Mouse (Mus musculus) limb, embryonic 12.5 days (tissue): ENCODE measurements at regions not wholly inside any gene's neighbourhood (a gene's known extent, or its start where the extent isn't known, plus 50 kb on each side); places are given as distances from the start of the nearest gene placed in this dataset.

Experiments
- ATAC-seq: fragments of 200-750 bp; cut with Nextera tagmentation; 2 replicates; pipeline ENCODE4 v1.8.0; 2017; ENCODE audit warnings: low read depth, moderate TSS enrichment; ENCODE audit not compliant: insufficient number of reproducible peaks, insufficient read depth, low FRiP score, low TSS enrichment
- H3K27ac ChIP-seq: fragments of 300-500 bp; sonication (generic); 2 replicates; pipeline ENCODE4 v1.5.1; 2016; ENCODE audit warnings: mild to moderate bottlenecking, moderate library complexity
- H3K27me3 ChIP-seq: fragments of 300-500 bp; sonication (generic); 2 replicates; pipeline ENCODE4 v1.6.1; 2016; ENCODE audit warnings: mild to moderate bottlenecking, moderate library complexity
- H3K36me3 ChIP-seq: fragments of 300-500 bp; sonication (generic); 2 replicates; pipeline ENCODE4 v1.6.1; 2016; ENCODE audit warnings: mild to moderate bottlenecking, moderate library complexity
- H3K4me1 ChIP-seq: fragments of 300-500 bp; sonication (generic); replicated peaks from 2 replicates; pipeline ENCODE4 v1.6.1; 2016
- H3K4me2 ChIP-seq: fragments of 300-500 bp; sonication (generic); 2 replicates; pipeline ENCODE4 v1.6.1; 2016; ENCODE audit warnings: mild to moderate bottlenecking, moderate library complexity
- H3K4me3 ChIP-seq: fragments of 300-500 bp; sonication (generic); replicated peaks from 2 replicates; pipeline ENCODE4 v1.5.1; 2016; ENCODE audit warnings: mild to moderate bottlenecking
- H3K9ac ChIP-seq: fragments of 300-500 bp; sonication (generic); replicated peaks from 2 replicates; pipeline ENCODE4 v1.6.1; 2016; ENCODE audit warnings: mild to moderate bottlenecking, moderate library complexity
- H3K9me3 ChIP-seq: fragments of 300-500 bp; sonication (generic); 2 replicates; pipeline ENCODE4 v1.6.1; 2016; ENCODE audit warnings: mild to moderate bottlenecking, moderate library complexity
- WGBS: fragments of 180-500 bp; shearing (Covaris S2); methylation state at CpG from one replicate; pipeline ENCODE4 v1.1.7; 2016; 5-methylcytosine and 5-hydroxymethylcytosine counted together

- no peak overlapping the region for H3K27ac ChIP-seq
- ATAC-seq, result no peak
- no peaks in the 10 kb centered on the region for H3K4me1 ChIP-seq
- no peaks in the 10 kb centered on the region for H3K9me3 ChIP-seq
- no peak overlapping the region for H3K4me3 ChIP-seq
- no peak overlapping the region for H3K4me2 ChIP-seq
- no peaks in the 10 kb centered on the region for H3K27me3 ChIP-seq
- H3K9ac ChIP-seq, result no peak overlapping the region
- WGBS, result 76% methylated on average over 2 of the region's 2 CpGs
- H3K36me3 ChIP-seq, result no peaks in the 10 kb centered on the region
These were observed 83.6 kb upstream of the Mbnl1 start for GRCm38 (mm10) chr3:60389032-60389431.

DNA sequence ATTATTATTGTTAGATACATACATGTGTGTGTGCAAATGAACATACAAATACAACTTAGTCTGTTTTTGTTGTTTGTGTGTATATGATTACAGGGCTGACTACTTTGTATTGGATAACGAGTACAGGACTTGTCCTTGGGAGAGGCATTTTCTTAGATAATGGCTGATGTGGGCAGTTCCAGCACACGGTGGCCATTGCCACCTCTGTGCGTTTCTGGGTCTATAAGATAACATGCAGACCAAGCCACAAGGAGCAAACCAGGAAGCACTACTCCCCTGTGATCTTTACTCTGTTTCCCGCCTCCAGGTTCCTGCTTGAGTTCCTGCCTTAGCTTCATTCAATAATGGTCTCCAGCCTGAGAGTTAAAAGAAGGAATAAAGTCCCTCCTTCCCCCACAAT is 77.3 kb upstream of the Mbnl1 start:
- Histone ChIP-seq H3K9ac (no peak overlapping the region), H3K9me3 (no peaks in the 10 kb centered on the region), H3K4me1 (no peaks in the 10 kb centered on the region), H3K27me3 (no peaks in the 10 kb centered on the region), H3K36me3 (no peaks in the 10 kb centered on the region), H3K4me2 (no peak overlapping the region), H3K4me3 (no peak overlapping the region), H3K27ac (no peak overlapping the region)
- ATAC-seq, result no peak
- WGBS, result 72% methylated on average over 4 of the region's 4 CpGs

GRCm38 (mm10) chr3:60396971-60397370 is 75.7 kb upstream of the Mbnl1 start:
- Histone ChIP-seq H3K4me1 (no peaks in the 10 kb centered on the region), H3K9me3 (no peaks in the 10 kb centered on the region), H3K27ac (no peak overlapping the region), H3K9ac (no peak overlapping the region), H3K4me3 (no peak overlapping the region), H3K27me3 (no peaks in the 10 kb centered on the region), H3K36me3 (no peaks in the 10 kb centered on the region), H3K4me2 (no peak overlapping the region)
- WGBS, result 73% methylated on average over 3 of the region's 3 CpGs
- ATAC-seq, result no peak

DNA sequence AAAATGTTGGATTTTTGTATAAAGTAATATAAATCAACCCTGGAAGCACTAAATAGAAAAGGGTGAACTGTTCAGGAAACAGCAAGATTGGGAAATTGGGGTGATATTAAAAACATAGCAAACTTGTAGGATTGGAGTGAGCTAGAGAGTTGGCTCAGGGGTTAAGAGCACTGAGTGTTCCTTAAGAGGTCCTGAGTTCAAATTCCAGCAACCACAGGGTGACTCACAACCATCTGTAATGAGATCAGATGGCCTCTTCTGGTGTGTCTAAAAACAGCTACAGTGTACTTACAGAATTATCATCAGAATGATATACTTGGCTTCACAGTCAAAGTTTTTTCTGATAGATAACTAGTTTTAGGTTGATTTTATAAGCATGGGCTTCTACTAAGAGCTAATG is 73.8 kb upstream of the Mbnl1 start:
- Histone ChIP-seq H3K27me3 (no peaks in the 10 kb centered on the region), H3K9ac (no peak overlapping the region), H3K27ac (no peak overlapping the region), H3K4me2 (no peak overlapping the region), H3K4me3 (no peak overlapping the region), H3K9me3 (no peaks in the 10 kb centered on the region), H3K36me3 (no peaks in the 10 kb centered on the region), H3K4me1 (no peaks in the 10 kb centered on the region)
- ATAC-seq, result no peak

DNA sequence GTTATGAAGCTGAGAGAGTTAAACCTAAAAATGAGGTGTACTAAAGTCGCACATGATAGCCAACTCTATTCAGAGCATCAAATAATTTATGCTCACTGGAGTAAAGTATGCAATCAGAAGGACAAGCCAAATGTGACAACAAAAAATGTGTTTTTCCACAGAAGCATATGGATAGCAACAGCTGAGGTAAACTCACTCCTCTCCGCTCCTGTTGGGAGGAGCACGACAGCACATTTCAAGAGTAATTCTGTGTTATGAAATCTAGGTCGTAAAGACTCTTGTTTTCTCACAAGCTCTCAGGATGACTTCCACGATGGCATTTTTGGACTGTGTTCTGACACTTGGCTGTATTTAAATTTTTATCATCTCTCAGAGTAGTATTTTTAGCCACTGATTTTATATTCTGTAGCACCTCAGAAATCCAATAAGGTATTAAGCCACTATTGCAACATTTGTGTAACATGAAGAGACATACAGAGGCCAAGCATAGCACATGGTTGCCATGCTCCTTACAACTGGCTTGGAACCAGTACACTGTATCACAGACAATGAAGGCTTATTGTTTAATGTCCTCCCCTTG is 70.3 kb upstream of the Mbnl1 start:
- Histone ChIP-seq H3K27ac (no peak overlapping the region), H3K27me3 (no peaks in the 10 kb centered on the region), H3K4me3 (no peak overlapping the region), H3K4me2 (no peak overlapping the region), H3K9me3 (no peaks in the 10 kb centered on the region), H3K4me1 (no peaks in the 10 kb centered on the region), H3K36me3 (no peaks in the 10 kb centered on the region), H3K9ac (no peak overlapping the region)
- no peak for ATAC-seq
- 83% methylated on average over 5 of the region's 5 CpGs for WGBS

GRCm38 (mm10) chr3:60407426-60407825 is 65.2 kb upstream of the Mbnl1 start:
- Histone ChIP-seq H3K36me3 (no peaks in the 10 kb centered on the region), H3K4me3 (no peak overlapping the region), H3K4me1 (no peaks in the 10 kb centered on the region), H3K27me3 (no peaks in the 10 kb centered on the region), H3K27ac (no peak overlapping the region), H3K9me3 (no peaks in the 10 kb centered on the region), H3K9ac (no peak overlapping the region), H3K4me2 (no peak overlapping the region)
- no peak for ATAC-seq
- WGBS, result 67% methylated on average over 2 of the region's 2 CpGs

DNA sequence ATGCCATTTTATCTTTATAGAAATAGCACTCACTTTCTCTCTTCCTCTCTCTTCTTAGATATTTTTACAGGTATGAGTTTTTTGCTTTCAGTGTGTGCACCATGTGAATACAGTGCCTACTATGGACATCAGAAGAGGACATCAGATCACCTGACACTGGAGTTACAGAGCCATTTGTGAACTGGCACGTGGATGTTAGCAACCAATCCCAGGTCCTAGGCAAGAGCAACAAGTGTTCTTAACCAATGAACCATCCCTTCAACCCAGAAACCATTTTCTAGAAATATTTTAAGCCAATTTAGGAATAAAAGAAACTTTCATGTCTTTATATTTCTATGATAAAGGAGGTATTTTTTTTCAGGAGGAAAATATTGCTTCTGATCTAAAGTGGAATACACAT is 64.7 kb upstream of the Mbnl1 start:
- H3K4me1 ChIP-seq, result no peaks in the 10 kb centered on the region
- H3K9me3 ChIP-seq, result no peaks in the 10 kb centered on the region
- ATAC-seq, result no peak
- WGBS, result 87% methylated on average over 1 of the region's 1 CpGs
- no peak overlapping the region for H3K4me3 ChIP-seq
- no peaks in the 10 kb centered on the region for H3K36me3 ChIP-seq
- no peak overlapping the region for H3K27ac ChIP-seq
- no peak overlapping the region for H3K4me2 ChIP-seq
- H3K27me3 ChIP-seq, result no peaks in the 10 kb centered on the region
- no peak overlapping the region for H3K9ac ChIP-seq

GRCm38 (mm10) chr3:60408553-60409282 is 63.9 kb upstream of the Mbnl1 start:
- Histone ChIP-seq H3K4me3 (no peak overlapping the region), H3K4me2 (peak overlapping the region; percentile 27), H3K27ac (peak overlapping the region; percentile 53; the same call in 1 of the 2 replicates), H3K36me3 (no peaks in the 10 kb centered on the region), H3K9ac (no peak overlapping the region), H3K9me3 (no peaks in the 10 kb centered on the region), H3K4me1 (no peaks in the 10 kb centered on the region), H3K27me3 (no peaks in the 10 kb centered on the region)
- ATAC-seq, result no peak
- 45% methylated on average over 7 of the region's 7 CpGs for WGBS

DNA sequence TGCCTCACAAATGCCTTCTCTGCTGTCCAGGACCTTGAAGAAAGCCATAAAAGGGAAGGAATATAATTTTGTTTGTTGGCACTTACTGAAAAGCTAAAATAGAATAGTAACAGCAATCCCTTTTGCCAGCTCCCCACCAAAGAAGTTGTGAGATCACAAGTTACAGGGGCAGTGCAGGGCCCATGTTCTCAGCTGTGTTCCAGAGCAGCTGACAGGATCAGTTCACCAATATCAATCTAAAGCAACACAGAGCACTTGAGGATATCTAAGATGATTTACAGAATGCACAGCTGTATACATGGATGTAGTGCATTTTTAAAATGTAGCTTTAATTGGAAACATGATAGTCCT is 63.4 kb upstream of the Mbnl1 start:
- no peak for ATAC-seq
- Histone ChIP-seq H3K4me1 (no peaks in the 10 kb centered on the region), H3K27me3 (no peaks in the 10 kb centered on the region), H3K9ac (no peak overlapping the region), H3K9me3 (no peaks in the 10 kb centered on the region), H3K27ac (0 out of 2 replicates have a peak overlapping the region, but pooled peaks have one; percentile 53), H3K4me3 (no peak overlapping the region), H3K36me3 (no peaks in the 10 kb centered on the region), H3K4me2 (no peak overlapping the region)

GRCm38 (mm10) chr3:60411746-60412145 is 60.9 kb upstream of the Mbnl1 start:
- Histone ChIP-seq H3K4me2 (no peak overlapping the region), H3K27me3 (no peaks in the 10 kb centered on the region), H3K4me3 (no peak overlapping the region), H3K9me3 (no peaks in the 10 kb centered on the region), H3K9ac (no peak overlapping the region), H3K27ac (no peak overlapping the region), H3K4me1 (no peaks in the 10 kb centered on the region), H3K36me3 (no peaks in the 10 kb centered on the region)
- 72% methylated on average over 1 of the region's 1 CpGs for WGBS
- ATAC-seq, result no peak

DNA sequence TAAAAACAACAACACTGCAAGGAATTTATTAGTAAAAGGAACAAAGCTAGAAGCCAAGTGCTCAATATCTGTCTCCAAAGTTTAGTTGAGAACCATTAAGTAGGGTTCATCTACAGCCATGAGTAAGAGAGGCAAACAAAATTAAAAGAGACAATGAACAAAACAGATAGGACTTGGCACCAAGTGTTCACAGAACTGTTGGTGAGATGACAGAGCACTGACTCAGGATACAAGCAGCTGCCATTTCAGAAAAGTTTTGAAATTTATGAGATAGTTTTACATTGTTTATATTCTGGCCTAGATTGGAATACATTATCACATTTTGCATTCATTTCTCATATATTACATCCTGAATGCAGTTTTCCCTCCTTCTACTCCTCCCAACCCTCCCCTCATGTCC is 60.4 kb upstream of the Mbnl1 start:
- H3K27ac ChIP-seq, result no peak overlapping the region
- H3K36me3 ChIP-seq, result no peaks in the 10 kb centered on the region
- H3K4me2 ChIP-seq, result no peak overlapping the region
- no peaks in the 10 kb centered on the region for H3K9me3 ChIP-seq
- H3K4me1 ChIP-seq, result no peaks in the 10 kb centered on the region
- H3K4me3 ChIP-seq, result no peak overlapping the region
- no peak overlapping the region for H3K9ac ChIP-seq
- H3K27me3 ChIP-seq, result no peaks in the 10 kb centered on the region
- ATAC-seq, result no peak

GRCm38 (mm10) chr3:60413749-60414148 is 58.9 kb upstream of the Mbnl1 start:
- H3K9ac ChIP-seq, result no peak overlapping the region
- no peaks in the 10 kb centered on the region for H3K9me3 ChIP-seq

More at GRCm38 (mm10) chr3:60413749-60414148, 58.9 kb upstream of the Mbnl1 start:
- Histone ChIP-seq H3K4me3 (no peak overlapping the region), H3K27me3 (no peaks in the 10 kb centered on the region), H3K27ac (no peak overlapping the region), H3K36me3 (no peaks in the 10 kb centered on the region), H3K4me1 (no peaks in the 10 kb centered on the region), H3K4me2 (no peak overlapping the region)
- no peak for ATAC-seq
- WGBS, result 70% methylated on average over 3 of the region's 3 CpGs
